Mouse (Mus musculus) T-cell, adult 2 months (primary cell): ENCODE measurements around the gene Pitpnc1.
"Not testable (repeated sequence)": the region's sequence is repeated elsewhere in the genome, so short reads cannot be mapped to it uniquely, and the experiment has no call there.

Experiments
- DNase-seq: peaks from one replicate; pipeline ENCODE4 v3.0.0; 2022; ENCODE audit warnings: low spot score

Gene Pitpnc1

GRCm38 (mm10) chr11:107470521-107471041 is at the start of gene Pitpnc1:
Gene Pitpnc1 (minus strand): TSS chr11:107470699.
- DNase-seq, result peak; percentile 93

GRCm38 (mm10) chr11:107518645-107519429 is 48.3 kb upstream of the Pitpnc1 start:
- DNase-seq, result no peak

GRCm38 (mm10) chr11:107516387-107516786 is 45.9 kb upstream of the Pitpnc1 start:
- no peak for DNase-seq

- DNase-seq, result no peak
Observed at GRCm38 (mm10) chr11:107513047-107513446, 42.5 kb upstream of the Pitpnc1 start.

GRCm38 (mm10) chr11:107511954-107512353 is 41.5 kb upstream of the Pitpnc1 start:
- peak; percentile 69 for DNase-seq

GRCm38 (mm10) chr11:107510362-107511269 is 40.1 kb upstream of the Pitpnc1 start:
- DNase-seq, result no peak

- no peak for DNase-seq
Observed at GRCm38 (mm10) chr11:107509631-107510338, 39.3 kb upstream of the Pitpnc1 start.

GRCm38 (mm10) chr11:107506260-107506659 is 35.8 kb upstream of the Pitpnc1 start:
- DNase-seq, result peak; percentile 29

GRCm38 (mm10) chr11:107504364-107504763 is 33.9 kb upstream of the Pitpnc1 start:
- not testable (repeated sequence) for DNase-seq

- no peak for DNase-seq
Observed at GRCm38 (mm10) chr11:107502801-107503200, 32.3 kb upstream of the Pitpnc1 start.

GRCm38 (mm10) chr11:107484341-107484740 is 13.8 kb upstream of the Pitpnc1 start:
- no peak for DNase-seq

GRCm38 (mm10) chr11:107479862-107480203 is 9.3 kb upstream of the Pitpnc1 start:
- no peak for DNase-seq

- DNase-seq, result peak; percentile 95
Observed at GRCm38 (mm10) chr11:107479053-107479861, 8.8 kb upstream of the Pitpnc1 start, which contains the start of gene Psmd12. Gene Psmd12 (plus strand): TSS chr11:107479484.

GRCm38 (mm10) chr11:107473137-107473820 is 2.8 kb upstream of the Pitpnc1 start:
- peak; percentile 75 for DNase-seq

GRCm38 (mm10) chr11:107472304-107472703 is 1.8 kb upstream of the Pitpnc1 start:
- no peak for DNase-seq

- peak; percentile 36 for DNase-seq
Observed at GRCm38 (mm10) chr11:107471071-107471720, 697 bp upstream of the Pitpnc1 start.

GRCm38 (mm10) chr11:107469523-107470371 is 752 bp downstream of the Pitpnc1 start:
- DNase-seq, result peak; percentile 59

GRCm38 (mm10) chr11:107469031-107469522 is 1.4 kb downstream of the Pitpnc1 start:
- peak; percentile 75 for DNase-seq
